Mouse (Mus musculus) small intestine, adult 2 months (tissue): Measurements from ENCODE around the gene Nfasc.

Experiments
- CTCF ChIP-seq: fragments of 200-500 bp; IDR thresholded peaks from 2 replicates; pipeline ENCODE4 v1.5.1; 2012; ENCODE audit warnings: low read depth, mild to moderate bottlenecking, control low read depth, inconsistent platforms, low read length, moderate library complexity, mixed read lengths; ENCODE audit not compliant: insufficient replicate concordance, insufficient read length; ENCODE audit errors: extremely low read depth
- POLR2A ChIP-seq: fragments of 200-500 bp; IDR thresholded peaks from 2 replicates; pipeline ENCODE4 v1.6.1; 2012; ENCODE audit warnings: low read depth, mild to moderate bottlenecking, control low read depth, inconsistent platforms, low read length, moderate library complexity

DNA sequence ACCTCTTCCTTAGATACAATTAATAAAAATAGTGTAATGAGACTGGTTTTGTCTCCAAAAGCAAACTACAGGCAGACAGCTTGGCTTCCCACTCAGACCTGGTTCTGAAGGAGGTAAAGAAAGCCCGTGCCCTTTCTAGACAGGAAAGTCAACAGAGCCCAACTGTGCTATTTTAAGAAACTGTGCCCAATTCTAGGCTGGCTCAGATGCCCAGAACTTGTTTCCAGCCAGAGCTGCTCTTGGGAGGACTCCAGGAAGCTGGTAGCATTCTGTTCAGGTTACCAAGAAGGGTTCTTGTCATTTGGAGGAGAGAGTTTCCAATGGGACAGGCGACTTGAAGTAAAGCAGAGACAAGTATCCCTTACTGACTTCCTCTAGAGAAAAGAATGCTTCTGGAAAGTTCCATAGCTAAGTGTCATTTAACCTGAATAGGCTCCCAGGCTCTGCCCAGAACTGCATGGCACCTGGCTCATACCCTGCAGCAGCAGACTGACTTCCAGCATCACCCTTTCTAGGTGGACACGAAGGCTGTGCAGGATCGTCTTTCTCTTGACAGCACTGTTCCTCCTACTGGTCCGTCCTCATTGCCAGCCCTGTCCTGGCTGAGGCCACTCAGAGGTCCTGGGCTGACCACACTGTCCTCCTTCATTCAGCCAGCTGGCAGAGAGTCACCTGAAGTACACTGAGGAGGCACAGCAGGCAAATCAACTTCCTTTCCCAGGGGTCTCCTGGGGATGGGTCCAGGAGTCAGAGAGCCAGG, 111.8 kb downstream of the Nfasc start:
- TF ChIP-seq POLR2A (no peak), CTCF (no peak)
